In the genomic region with DNA sequence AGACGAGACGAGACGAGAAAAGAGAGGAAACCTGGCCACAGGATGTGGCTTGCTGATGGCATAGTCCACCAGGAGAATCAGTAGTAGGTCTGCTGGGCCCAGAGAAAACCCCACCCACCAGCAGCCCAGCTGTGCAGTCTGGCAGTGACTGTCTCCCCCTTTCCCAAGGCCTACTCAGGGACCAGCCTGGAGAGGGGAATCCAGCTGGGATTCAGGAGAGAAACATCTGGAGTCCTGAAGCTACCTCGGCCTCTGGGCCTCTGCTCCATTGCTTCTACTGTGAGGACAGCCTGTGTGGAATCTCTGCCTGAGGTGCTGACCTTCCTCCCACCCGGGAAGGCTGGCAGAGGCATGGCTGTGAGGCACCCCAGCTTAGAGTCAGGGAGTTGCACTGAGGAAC, we compare ENCODE assay signal across 15 mouse cellular contexts. TPM values are rescaled to one million over a fixed set of nuclear protein-coding genes. Genes with fewer than 3 reads are reported as not detected.
DNase-seq lines count a peak whose midpoint lies in the region; ATAC-seq lines count a peak whose summit lies in the region.
"Had no signal": no experiment of that assay in that cellular context is flagged by ENCODE, and none has a peak within 500 bp of the region (broad histone marks: within the 10 kb centered on the region; RNA-seq: fewer than 3 reads in every experiment).

No protein-coding gene starts in this region.

- ATAC-seq in megakaryocyte, adult 5-6 weeks (ENCODE audit: poor library complexity, severe bottlenecking), result no peak
- ATAC-seq in liver, embryonic 15.5 days (ENCODE audit: insufficient read depth), result no peak; the same call in 1 of the 2 replicates
- ATAC-seq: forebrain, embryonic 13.5 days; midbrain, embryonic 15.5 days had no signal

- intact Hi-C loops in left cerebral cortex, postnatal 4 days (cut with DNase I), result no loop called here

- no peaks in the 10 kb centered on the region for H3K27me3 ChIP-seq in megakaryocyte, embryonic 14.5 days (replicated peaks)
- no peaks in the 10 kb centered on the region for H3K27me3 ChIP-seq in liver, embryonic 15.5 days
- H3K27me3 ChIP-seq: forebrain, embryonic 13.5 days; midbrain, embryonic 15.5 days had no signal

- H3K4me2 ChIP-seq in liver, embryonic 15.5 days, result peak overlapping the region; percentile 48
- H3K4me2 ChIP-seq: forebrain, embryonic 13.5 days; midbrain, embryonic 15.5 days had no signal

- peak overlapping the region; percentile 73 for H3K27ac ChIP-seq in liver, embryonic 15.5 days (replicated peaks)
- H3K27ac ChIP-seq: forebrain, embryonic 13.5 days; midbrain, embryonic 15.5 days; stomach, postnatal 0 days had no signal

- peak overlapping the region; percentile 81 for H3K4me3 ChIP-seq in megakaryocyte, embryonic 14.5 days (replicated peaks)
- H3K4me3 ChIP-seq in liver, embryonic 15.5 days (replicated peaks), result no peak overlapping the region
- H3K4me3 ChIP-seq: forebrain, embryonic 13.5 days; midbrain, embryonic 15.5 days had no signal

- WGBS in liver, embryonic 15.5 days (ENCODE audit: insufficient replicate concordance), result 39% methylated on average over 5 of the region's 5 CpGs

- H3K4me1 ChIP-seq in megakaryocyte, embryonic 14.5 days, result peaks cover 59% of the 10 kb centered on the region
- peaks cover 53% of the 10 kb centered on the region for H3K4me1 ChIP-seq in liver, embryonic 15.5 days (replicated peaks)
- H3K4me1 ChIP-seq: forebrain, embryonic 13.5 days; midbrain, embryonic 15.5 days had no signal

- peaks cover 3% of the 10 kb centered on the region for H3K36me3 ChIP-seq in megakaryocyte, embryonic 14.5 days (replicated peaks; ENCODE audit: low read length)
- 0 out of 2 replicates have a peak, but pooled peaks cover 4% of the 10 kb centered on the region for H3K36me3 ChIP-seq in liver, embryonic 15.5 days (replicated peaks)
- H3K36me3 ChIP-seq: midbrain, embryonic 15.5 days had no signal

- H3K9me3 ChIP-seq in megakaryocyte, embryonic 14.5 days, result peaks cover 6% of the 10 kb centered on the region; the same call in 1 of the 2 replicates
- no peaks in the 10 kb centered on the region; the same call in 1 of the 2 replicates for H3K9me3 ChIP-seq in liver, embryonic 15.5 days (replicated peaks)
- H3K9me3 ChIP-seq: forebrain, embryonic 13.5 days; midbrain, embryonic 15.5 days had no signal

- peak; percentile 54 to 68 for DNase-seq in heart, adult 9 months (ENCODE audit: low spot score in 2 of 2)
- DNase-seq in thymus, postnatal 4 days, result peak; percentile 55
- no peak for DNase-seq in urinary bladder, postnatal 36 days (ENCODE audit: low spot score in 2 of 2)
- DNase-seq in left cerebral cortex, postnatal 4 days, result no peak
- DNase-seq in urinary bladder, postnatal 14 days (ENCODE audit: low spot score), result no peak
- DNase-seq: adrenal gland, postnatal 25 days; cerebellum, postnatal 36 days; lung, adult 18-20 months; retina, postnatal 1 day had no signal

- peak overlapping the region; percentile 10 for H3K9ac ChIP-seq in liver, embryonic 15.5 days
- H3K9ac ChIP-seq: forebrain, embryonic 13.5 days; midbrain, embryonic 15.5 days had no signal

RNA-seq across cellular contexts. Expression of gene Plpp7, which starts 25.8 kb away (rescaled TPM):
- 3.3 and 17.4 TPM in 2 replicates for polyA plus RNA-seq in megakaryocyte, embryonic 14.5 days (2012; ENCODE audit: insufficient read depth, low replicate concordance)
- 0.14 and 0.33 TPM in 2 replicates for total RNA-seq in megakaryocyte, adult 5-6 weeks (2015)
- 0.24 and 1.2 TPM in 2 replicates for total RNA-seq in megakaryocyte, adult 5-6 weeks (2017)
- 1.9 and 2.0 TPM in 2 replicates for polyA plus RNA-seq in liver, embryonic 15.5 days (2015; fragmentation: Nextera tagmentation; extraction: Ambion mirVana)
- 10 to 100 TPM; 18.1 to 18.3 TPM for total RNA-seq in left cerebral cortex, postnatal 4 days (2021)

RNA-seq across cellular contexts. Expression of gene Prrc2b, which starts 29.7 kb away (rescaled TPM):
- 20.7 and 115 TPM in 2 replicates for polyA plus RNA-seq in megakaryocyte, embryonic 14.5 days (2012; ENCODE audit: insufficient read depth, low replicate concordance)
- 26.9 and 27.2 TPM in 2 replicates for total RNA-seq in megakaryocyte, adult 5-6 weeks (2015)
- 11.5 and 13.9 TPM in 2 replicates for total RNA-seq in megakaryocyte, adult 5-6 weeks (2017)
- polyA plus RNA-seq in liver, embryonic 15.5 days (2015; fragmentation: Nextera tagmentation; extraction: Ambion mirVana), result 8.3 and 9.6 TPM in 2 replicates
- 100 to 1,000 TPM; 327 to 335 TPM for total RNA-seq in left cerebral cortex, postnatal 4 days (2021)

RNA-seq across cellular contexts. Expression of gene Fam78a, which starts 36.5 kb away (rescaled TPM):
- 43.5 and 60.3 TPM in 2 replicates for polyA plus RNA-seq in megakaryocyte, embryonic 14.5 days (2012; ENCODE audit: insufficient read depth, low replicate concordance)
- 14.4 and 14.7 TPM in 2 replicates for total RNA-seq in megakaryocyte, adult 5-6 weeks (2015)
- 11.7 and 13.1 TPM in 2 replicates for total RNA-seq in megakaryocyte, adult 5-6 weeks (2017)
- polyA plus RNA-seq in liver, embryonic 15.5 days (2015; fragmentation: Nextera tagmentation; extraction: Ambion mirVana), result 11.4 TPM in 2 replicates
- under 1 TPM; 0.70 to 0.92 TPM for total RNA-seq in left cerebral cortex, postnatal 4 days (2021)

Comparison
In these comparisons a context has a peak if more than half of its experiments do, and no peak if none do; other contexts are left out.
1. DNase-seq: peak in heart, adult 9 months (2 of 2) and thymus, postnatal 4 days (single experiment); none in urinary bladder, postnatal 36 days (0 of 2), left cerebral cortex, postnatal 4 days (single experiment) and urinary bladder, postnatal 14 days (single experiment).
2. RNA of gene Plpp7, which starts 25.8 kb away (total RNA-seq): 18.1 to 18.3 TPM in left cerebral cortex, postnatal 4 days; 0.14 to 1.2 TPM in megakaryocyte, adult 5-6 weeks; every median in the first group is over 4 times any median in the second.
3. RNA of gene Prrc2b, which starts 29.7 kb away (total RNA-seq): 327 to 335 TPM in left cerebral cortex, postnatal 4 days; 11.5 to 27.2 TPM in megakaryocyte, adult 5-6 weeks; every median in the first group is over 10 times any median in the second.
4. RNA of gene Fam78a, which starts 36.5 kb away (total RNA-seq): 11.7 to 14.7 TPM in megakaryocyte, adult 5-6 weeks; 0.70 to 0.92 TPM in left cerebral cortex, postnatal 4 days; every median in the first group is over 4 times any median in the second.